Mouse (Mus musculus) testis, adult 2 months (tissue): ENCODE results near the gene Hnrnpa0. TPM values are rescaled to one million over a fixed set of nuclear protein-coding genes. Genes with fewer than 3 reads are reported as not detected.
A peak's percentile ranks its signal among the peaks of the same experiment; 100 is the strongest.

Source experiments
- H3K27ac ChIP-seq: fragments of 200-500 bp; 2 replicates; pipeline ENCODE4 v1.5.1; 2012; ENCODE audit warnings: low read depth, low read length; ENCODE audit not compliant: control insufficient read depth, insufficient read depth
- H3K27me3 ChIP-seq: fragments of 200-500 bp; 2 replicates; pipeline ENCODE4 v1.6.1; 2012; ENCODE audit warnings: mild to moderate bottlenecking, low read length, moderate library complexity; ENCODE audit not compliant: control insufficient read depth, insufficient read depth
- H3K36me3 ChIP-seq: fragments of 200-500 bp; 2 replicates; pipeline ENCODE4 v1.6.1; 2012; ENCODE audit warnings: mild to moderate bottlenecking, low read length; ENCODE audit not compliant: control insufficient read depth, insufficient read depth
- H3K4me1 ChIP-seq: fragments of 200-500 bp; 2 replicates; pipeline ENCODE4 v1.6.1; 2012; ENCODE audit warnings: low read length; ENCODE audit not compliant: control insufficient read depth, insufficient read depth
- H3K4me3 ChIP-seq: fragments of 200-500 bp; 2 replicates; pipeline ENCODE4 v1.5.1; 2012; ENCODE audit warnings: low read depth, mild to moderate bottlenecking, low read length, moderate library complexity, mixed read lengths; ENCODE audit not compliant: control insufficient read depth
- CTCF ChIP-seq: fragments of 200-500 bp; IDR thresholded peaks from 2 replicates; pipeline ENCODE4 v1.5.1; 2012; ENCODE audit warnings: low read depth, mild to moderate bottlenecking, inconsistent platforms, low read length, moderate library complexity; ENCODE audit not compliant: control insufficient read depth, insufficient read depth, insufficient replicate concordance
- POLR2A ChIP-seq: fragments of 200-500 bp; IDR thresholded peaks from 2 replicates; pipeline ENCODE4 v1.6.1; 2012; ENCODE audit warnings: low read depth, mild to moderate bottlenecking, inconsistent platforms, low read length, moderate library complexity; ENCODE audit not compliant: control insufficient read depth
- polyA plus RNA-seq: library from polyadenylated mRNA; depleted of rRNA; stranded (reverse); fragments of >200 nt; gene quantifications from 2 replicates; pipeline ENCODE4 v1.2.3, GENCODE M21; 2012

The Hnrnpa0 gene
- polyA plus RNA-seq, 1 experiment: 36.8 TPM

GRCm38 (mm10) chr13:58126126-58126525 is 2.2 kb downstream of the Hnrnpa0 start:
- Histone ChIP-seq H3K4me3 (peak overlapping the region; percentile 74), H3K4me1 (peaks cover 3% of the 10 kb centered on the region), H3K36me3 (peaks cover 5% of the 10 kb centered on the region; the same call in 1 of the 2 replicates), H3K27me3 (no peaks in the 10 kb centered on the region), H3K27ac (no peak overlapping the region)
- TF ChIP-seq POLR2A (no peak), CTCF (no peak)

- H3K36me3 ChIP-seq: peaks cover 5% of the 10 kb centered on the region; the same call in 1 of the 2 replicates
- TF ChIP-seq CTCF (no peak), POLR2A (no peak)
- no peaks in the 10 kb centered on the region for H3K27me3 ChIP-seq
- no peak overlapping the region for H3K27ac ChIP-seq
- H3K4me1 ChIP-seq: no peaks in the 10 kb centered on the region; the same call in 1 of the 2 replicates
- H3K4me3 ChIP-seq: no peak overlapping the region
Measured at GRCm38 (mm10) chr13:58124989-58125388, 3.4 kb downstream of the Hnrnpa0 start.

GRCm38 (mm10) chr13:58124278-58124677 is 4.1 kb downstream of the Hnrnpa0 start:
- H3K27ac ChIP-seq: no peak overlapping the region
- no peaks in the 10 kb centered on the region for H3K27me3 ChIP-seq
- no peaks in the 10 kb centered on the region for H3K4me1 ChIP-seq
- TF ChIP-seq CTCF: no peak
- TF ChIP-seq POLR2A: no peak
- no peak overlapping the region for H3K4me3 ChIP-seq
- peaks cover 5% of the 10 kb centered on the region; the same call in 1 of the 2 replicates for H3K36me3 ChIP-seq

GRCm38 (mm10) chr13:58123381-58123780 is 5.0 kb downstream of the Hnrnpa0 start:
- TF ChIP-seq POLR2A: no peak
- TF ChIP-seq CTCF: no peak
- no peak overlapping the region for H3K27ac ChIP-seq
- H3K36me3 ChIP-seq: peaks cover 5% of the 10 kb centered on the region; the same call in 1 of the 2 replicates
- H3K27me3 ChIP-seq: no peaks in the 10 kb centered on the region
- no peaks in the 10 kb centered on the region for H3K4me1 ChIP-seq
- H3K4me3 ChIP-seq: no peak overlapping the region

- Histone ChIP-seq H3K27ac (no peak overlapping the region), H3K4me3 (no peak overlapping the region), H3K27me3 (no peaks in the 10 kb centered on the region), H3K4me1 (no peaks in the 10 kb centered on the region), H3K36me3 (peaks cover 5% of the 10 kb centered on the region; the same call in 1 of the 2 replicates)
- TF ChIP-seq CTCF: no peak
- no peak for TF ChIP-seq POLR2A
Measured at GRCm38 (mm10) chr13:58122786-58123297, 5.5 kb downstream of the Hnrnpa0 start.

- no peaks in the 10 kb centered on the region for H3K27me3 ChIP-seq
- H3K36me3 ChIP-seq: no peaks in the 10 kb centered on the region
- TF ChIP-seq CTCF (peak; percentile 49; the same call in 1 of the 2 replicates), POLR2A (no peak)
- H3K27ac ChIP-seq: no peak overlapping the region
- no peak overlapping the region for H3K4me3 ChIP-seq
- peaks cover 12% of the 10 kb centered on the region for H3K4me1 ChIP-seq
Measured at GRCm38 (mm10) chr13:58117318-58118017, 10.9 kb downstream of the Hnrnpa0 start.

GRCm38 (mm10) chr13:58116801-58117200 is 11.6 kb downstream of the Hnrnpa0 start:
- TF ChIP-seq CTCF: no peak
- no peak for TF ChIP-seq POLR2A
- Histone ChIP-seq H3K4me1 (peaks cover 16% of the 10 kb centered on the region), H3K27me3 (no peaks in the 10 kb centered on the region), H3K27ac (no peak overlapping the region), H3K36me3 (no peaks in the 10 kb centered on the region), H3K4me3 (no peak overlapping the region)
